Mouse (Mus musculus): ENCODE measurements at regions not wholly inside any gene's neighbourhood (a gene's known extent, or its start where the extent isn't known, plus 50 kb on each side); places are given as distances from the start of the nearest gene placed in this dataset.

DNA sequence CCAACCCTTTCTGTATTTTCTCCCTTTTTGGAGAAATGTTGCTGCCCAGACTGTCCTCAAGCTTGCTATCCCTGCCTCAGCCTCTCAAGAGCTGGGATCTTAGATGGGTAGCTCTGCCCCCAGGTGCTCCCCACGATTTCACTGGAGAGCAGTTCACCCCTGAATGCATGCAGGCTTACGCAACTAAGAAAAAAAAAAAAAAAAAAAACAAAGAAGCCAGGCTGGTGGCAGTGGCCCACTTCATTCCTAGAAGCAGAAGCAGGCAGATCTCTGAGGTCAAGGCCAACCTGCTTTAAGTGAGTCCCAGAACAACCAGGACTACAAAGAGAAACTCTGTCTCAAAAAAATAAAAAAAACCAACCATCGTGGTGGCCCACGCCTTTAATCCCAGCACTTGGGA lies 51.2 kb upstream of the Fbxo11 start:
- no peak for TF ChIP-seq CTCF (IDR thresholded peaks at IDR 0.05; ENCODE audit: control insufficient read depth, insufficient read depth, low read length)
- no peak for TF ChIP-seq POLR2A (IDR thresholded peaks at IDR 0.05; ENCODE audit: borderline replicate concordance, control insufficient read depth, low read depth, low read length)

Data from bone marrow, adult 2 months (tissue).